Mouse (Mus musculus) lung, postnatal 36 days (tissue): ENCODE results near the gene Cilp.
"Not testable (repeated sequence)": the region's sequence is repeated elsewhere in the genome, so short reads cannot be mapped to it uniquely, and the experiment has no call there.

Experiments used
- DNase-seq: peaks from one replicate; pipeline ENCODE4 v3.0.0; 2022; ENCODE audit warnings: mixed read lengths

Cilp gene

GRCm38 (mm10) chr9:65252026-65252425 lies 13.0 kb upstream of the Cilp start:
- DNase-seq, result no peak

- no peak for DNase-seq
Measured at GRCm38 (mm10) chr9:65255906-65256600, 8.9 kb upstream of the Cilp start.

- no peak for DNase-seq
Measured at GRCm38 (mm10) chr9:65257218-65257910, 7.6 kb upstream of the Cilp start.

- no peak for DNase-seq
Measured at GRCm38 (mm10) chr9:65259366-65259765, 5.6 kb upstream of the Cilp start.

GRCm38 (mm10) chr9:65261591-65262230 lies 3.3 kb upstream of the Cilp start:
- DNase-seq, result peak; percentile 19

GRCm38 (mm10) chr9:65262641-65263120 lies 2.3 kb upstream of the Cilp start:
- DNase-seq, result no peak

- no peak for DNase-seq
Measured at GRCm38 (mm10) chr9:65267742-65268515, 2.9 kb downstream of the Cilp start.

GRCm38 (mm10) chr9:65273048-65273809 lies 8.2 kb downstream of the Cilp start:
- no peak for DNase-seq

GRCm38 (mm10) chr9:65273873-65274272 lies 8.9 kb downstream of the Cilp start:
- no peak for DNase-seq

- DNase-seq, result not testable (repeated sequence)
Measured at GRCm38 (mm10) chr9:65274851-65275250, 9.9 kb downstream of the Cilp start.

- DNase-seq, result no peak
Measured at GRCm38 (mm10) chr9:65275810-65276530, 11.0 kb downstream of the Cilp start.

GRCm38 (mm10) chr9:65281536-65282151 lies 16.7 kb downstream of the Cilp start:
- peak; percentile 46 for DNase-seq

GRCm38 (mm10) chr9:65283301-65283700 lies 18.3 kb downstream of the Cilp start:
- peak; percentile 68 for DNase-seq

- not testable (repeated sequence) for DNase-seq
Measured at GRCm38 (mm10) chr9:65288252-65288651, 23.3 kb downstream of the Cilp start.

- DNase-seq, result no peak
Measured at GRCm38 (mm10) chr9:65289988-65290387, 25.0 kb downstream of the Cilp start.

- no peak for DNase-seq
Measured at GRCm38 (mm10) chr9:65292421-65292820, 27.4 kb downstream of the Cilp start.

- DNase-seq, result no peak
Measured at GRCm38 (mm10) chr9:65293119-65293518, 28.1 kb downstream of the Cilp start.

- DNase-seq, result no peak
Measured at GRCm38 (mm10) chr9:65293580-65293972, 28.6 kb downstream of the Cilp start.

GRCm38 (mm10) chr9:65293973-65294715 lies 29.2 kb downstream of the Cilp start, which contains the start of gene Clpx:
Gene Clpx, plus strand, starts transcription at chr9:65294260.
- DNase-seq, result peak; percentile 98

GRCm38 (mm10) chr9:65294716-65295378 lies 29.9 kb downstream of the Cilp start:
- DNase-seq, result peak; percentile 32
